Mouse (Mus musculus) kidney, postnatal 36 days (tissue): ENCODE results near the gene Eif4e1b.

Experiments
- DNase-seq, 2 experiments: peaks; one replicate each; pipeline ENCODE4 v3.0.0; 2021 to 2022; ENCODE audit warnings: mixed read lengths in 2 of 2

Eif4e1b gene

DNA sequence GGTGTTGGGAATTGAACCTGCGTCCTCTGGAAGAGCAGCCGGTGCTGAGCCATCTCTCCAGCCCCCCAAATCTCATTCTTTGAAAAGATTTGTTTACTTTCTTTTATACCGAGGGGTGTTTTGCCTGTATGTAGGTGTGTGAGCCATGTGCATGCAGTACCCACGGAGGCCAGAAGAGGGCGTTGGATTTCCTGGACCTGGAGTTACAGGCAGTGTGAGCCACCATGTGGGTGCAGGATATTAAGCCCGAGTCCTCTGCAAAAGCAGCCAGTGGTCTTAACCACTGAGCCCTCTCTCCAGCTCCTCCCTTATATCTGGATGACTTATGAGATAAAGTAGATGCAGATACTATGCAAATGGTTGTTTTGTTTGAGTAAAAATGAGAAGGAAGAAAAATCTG lies 19.2 kb downstream of the Eif4e1b start:
- no peak for DNase-seq

DNA sequence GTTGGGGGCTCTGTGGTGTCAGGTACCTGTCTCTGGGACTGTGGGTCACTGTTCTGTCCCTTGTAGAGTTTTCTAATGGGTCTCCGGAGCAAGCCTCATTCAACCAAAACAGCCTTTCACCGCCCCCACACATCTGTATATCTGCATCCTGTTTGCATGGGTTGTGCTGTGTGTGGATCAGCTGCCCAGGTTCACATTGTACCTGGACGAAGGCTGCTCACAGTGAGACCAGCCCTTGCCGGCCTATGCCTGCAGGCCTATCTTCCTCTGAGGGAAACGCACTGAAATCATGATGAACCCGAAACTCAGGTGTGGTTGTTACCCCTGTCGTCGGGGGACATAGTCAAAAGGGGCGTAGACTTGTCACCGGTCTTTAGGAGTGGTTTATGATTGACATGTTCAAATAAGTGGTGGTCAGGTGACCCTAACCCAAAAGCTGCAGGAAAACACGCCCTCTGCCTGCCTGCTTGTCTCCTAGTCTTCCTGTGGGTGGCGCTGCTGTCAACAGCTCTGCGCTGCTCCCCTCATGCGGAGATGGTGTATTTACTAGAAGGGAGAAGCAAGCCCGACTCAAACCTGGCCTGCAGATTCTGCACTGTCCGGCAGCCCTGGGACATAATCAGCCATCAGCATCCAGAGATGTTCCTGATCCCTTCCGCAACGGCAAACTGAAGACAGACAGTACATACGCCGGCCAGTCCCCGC lies 21.5 kb downstream of the Eif4e1b start:
- DNase-seq, result no peak

DNA sequence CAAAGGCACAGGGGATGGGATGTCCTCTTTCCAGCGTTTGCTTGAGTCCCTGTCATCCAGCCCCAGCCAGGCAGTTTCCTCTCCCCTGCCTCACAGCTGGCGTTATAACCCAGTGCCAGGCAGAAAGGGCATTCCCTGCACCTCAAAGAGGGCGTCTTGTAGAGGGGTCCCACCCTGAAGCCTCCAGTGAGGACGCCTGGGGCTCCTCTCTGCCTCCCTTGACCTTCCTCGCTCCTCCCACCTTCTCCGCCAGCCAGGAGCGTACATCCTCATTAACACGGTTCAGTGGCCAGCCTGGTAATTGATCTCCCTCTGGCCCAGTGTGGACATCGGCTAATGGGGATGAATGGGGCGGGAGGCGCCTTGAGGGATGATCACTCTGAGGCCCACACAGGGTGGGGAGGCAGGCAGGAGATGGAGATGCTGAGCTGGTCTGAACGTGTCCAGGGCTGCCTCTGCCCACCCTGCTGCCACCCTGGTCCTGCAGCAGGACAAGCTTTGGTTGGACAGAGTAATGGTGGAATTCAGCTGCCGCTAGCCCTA lies 22.7 kb downstream of the Eif4e1b start:
- no peak for DNase-seq

DNA sequence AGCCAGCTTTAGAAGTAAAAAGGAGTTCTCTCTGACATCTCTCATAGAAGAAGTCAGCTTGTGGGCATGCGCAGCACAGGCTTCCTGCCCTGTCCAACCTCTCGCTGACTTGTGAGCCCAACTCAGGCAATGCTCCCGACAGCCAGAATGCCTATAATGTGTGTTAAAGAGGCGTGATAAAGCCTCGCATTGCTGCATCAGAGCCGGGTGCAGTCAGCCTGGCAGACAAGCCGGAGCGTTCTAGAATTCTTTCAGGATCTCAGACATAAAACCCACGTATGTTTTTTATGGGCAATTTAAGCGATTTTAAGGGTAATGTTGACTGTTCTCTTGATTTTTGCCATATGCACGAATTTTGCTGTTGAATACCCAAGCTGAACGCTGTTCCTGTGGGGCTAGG lies 24.3 kb downstream of the Eif4e1b start:
- DNase-seq, result no peak

DNA sequence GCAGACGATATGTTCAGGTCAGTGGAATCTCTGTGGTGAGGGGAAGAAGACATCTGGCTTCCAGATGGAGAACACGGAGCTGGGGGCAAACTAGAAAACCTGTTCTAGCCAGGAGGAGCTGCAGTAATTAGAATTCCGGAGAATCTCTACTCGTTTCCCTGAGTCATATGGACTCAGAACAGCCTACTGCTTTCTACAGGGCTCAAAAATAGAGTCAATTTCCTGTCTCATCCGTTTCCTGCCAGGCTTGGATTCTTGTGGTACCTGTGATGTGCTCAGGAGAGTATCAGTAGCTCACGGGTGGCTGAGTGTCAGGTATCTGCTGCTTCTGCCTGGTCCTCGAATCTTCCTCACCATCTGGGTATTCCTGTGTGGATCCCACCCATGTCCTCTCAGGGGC lies 27.7 kb downstream of the Eif4e1b start:
- no peak for DNase-seq

DNA sequence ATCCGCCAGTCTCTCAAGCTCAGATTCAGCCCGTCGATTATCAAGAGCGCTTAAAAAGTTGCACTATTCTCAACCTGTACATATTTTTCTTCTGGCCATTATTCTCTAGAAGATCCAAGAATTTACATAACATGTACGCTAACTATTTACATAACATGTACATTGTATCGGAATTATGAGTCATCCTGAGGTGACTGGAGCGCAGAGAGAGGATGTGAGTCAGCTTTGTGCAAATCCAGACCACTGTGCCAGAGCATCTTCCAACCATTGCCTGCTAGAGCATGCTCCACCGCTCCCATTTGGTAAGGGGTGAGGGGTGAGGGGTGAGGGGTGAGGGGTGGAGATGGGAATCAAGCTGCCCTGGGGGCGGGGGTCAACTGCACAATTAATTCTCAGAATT lies 29.6 kb downstream of the Eif4e1b start:
- DNase-seq, result no peak

DNA sequence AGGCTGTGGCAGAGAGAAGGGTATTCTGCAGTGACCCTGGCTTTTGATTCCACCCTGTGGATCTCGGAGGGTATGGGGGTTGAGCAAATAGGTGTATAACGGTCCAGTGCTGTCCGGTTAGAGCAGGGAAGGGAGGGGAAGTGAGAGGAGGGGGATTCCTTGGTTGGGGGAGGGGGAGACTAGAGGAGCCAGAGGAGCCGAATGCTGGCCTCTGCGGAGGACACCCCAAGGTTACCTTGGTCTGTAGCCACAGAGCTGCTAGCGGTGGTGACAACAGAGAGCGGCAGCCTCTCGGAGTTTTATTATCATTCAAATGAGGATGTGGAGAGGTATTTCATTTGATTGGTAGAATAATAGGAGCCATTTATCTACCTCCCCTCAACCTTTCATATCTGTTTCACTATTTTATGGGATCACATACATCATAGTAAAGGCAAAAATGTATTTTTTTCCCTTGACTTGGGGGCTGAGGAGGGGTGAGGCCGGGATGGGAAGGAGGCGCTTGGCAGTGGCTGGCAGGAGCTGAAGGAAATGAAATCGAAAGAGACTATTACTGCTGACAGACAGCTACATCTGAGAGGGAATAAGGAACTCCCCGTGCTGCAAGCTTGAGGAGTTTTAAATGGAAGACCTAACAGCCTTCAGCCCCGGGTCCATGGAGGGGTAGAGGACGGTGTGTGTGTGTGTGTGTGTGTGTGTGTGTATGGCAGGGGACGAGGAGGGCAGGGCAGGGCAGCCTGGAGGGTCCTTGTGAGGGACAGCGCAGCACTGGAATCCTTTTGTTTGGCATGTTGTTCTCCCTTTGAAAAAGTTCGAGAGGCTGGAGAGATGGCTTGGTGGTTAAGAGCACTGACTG lies 34.8 kb downstream of the Eif4e1b start:
- no peak for DNase-seq

DNA sequence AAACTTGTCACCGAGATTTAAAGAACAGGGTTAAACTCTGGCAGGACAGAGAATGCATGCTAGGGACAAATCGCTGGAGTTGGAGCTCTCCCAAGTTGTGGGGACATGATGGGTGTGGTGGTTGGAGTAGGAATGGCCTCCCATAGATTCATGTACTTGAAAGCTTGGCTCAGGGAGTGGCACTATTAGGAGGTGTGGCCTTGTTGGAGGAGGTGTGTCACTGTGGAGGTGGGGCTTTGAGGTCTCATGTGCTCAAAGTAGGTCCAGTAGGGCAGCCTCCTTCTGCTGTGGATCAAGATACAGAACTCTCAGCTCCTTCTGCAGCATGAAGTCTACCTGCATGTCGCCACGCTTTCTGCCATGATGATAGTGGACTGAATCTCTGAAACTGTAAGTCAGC lies 37.3 kb downstream of the Eif4e1b start:
- DNase-seq, result no peak

DNA sequence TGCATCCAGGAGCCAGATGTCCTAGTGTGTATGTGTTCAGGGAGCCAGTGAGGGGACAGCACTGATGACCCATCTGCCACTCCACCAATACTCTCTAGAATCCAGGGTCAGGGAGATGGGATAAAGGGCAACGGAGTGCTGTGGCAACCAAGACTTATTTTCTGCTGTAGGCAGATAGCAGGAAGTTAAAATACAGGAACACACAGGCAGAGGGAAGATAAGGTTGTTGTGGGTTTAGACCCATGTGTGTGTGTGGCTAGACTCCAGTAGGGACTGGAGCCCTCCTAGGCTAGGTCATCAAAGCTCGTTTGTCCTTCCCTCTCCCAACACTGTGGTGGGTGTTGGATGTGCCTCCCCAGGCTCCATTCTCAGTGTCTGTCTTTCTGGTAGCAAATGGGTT lies 38.1 kb downstream of the Eif4e1b start:
- DNase-seq, result no peak

DNA sequence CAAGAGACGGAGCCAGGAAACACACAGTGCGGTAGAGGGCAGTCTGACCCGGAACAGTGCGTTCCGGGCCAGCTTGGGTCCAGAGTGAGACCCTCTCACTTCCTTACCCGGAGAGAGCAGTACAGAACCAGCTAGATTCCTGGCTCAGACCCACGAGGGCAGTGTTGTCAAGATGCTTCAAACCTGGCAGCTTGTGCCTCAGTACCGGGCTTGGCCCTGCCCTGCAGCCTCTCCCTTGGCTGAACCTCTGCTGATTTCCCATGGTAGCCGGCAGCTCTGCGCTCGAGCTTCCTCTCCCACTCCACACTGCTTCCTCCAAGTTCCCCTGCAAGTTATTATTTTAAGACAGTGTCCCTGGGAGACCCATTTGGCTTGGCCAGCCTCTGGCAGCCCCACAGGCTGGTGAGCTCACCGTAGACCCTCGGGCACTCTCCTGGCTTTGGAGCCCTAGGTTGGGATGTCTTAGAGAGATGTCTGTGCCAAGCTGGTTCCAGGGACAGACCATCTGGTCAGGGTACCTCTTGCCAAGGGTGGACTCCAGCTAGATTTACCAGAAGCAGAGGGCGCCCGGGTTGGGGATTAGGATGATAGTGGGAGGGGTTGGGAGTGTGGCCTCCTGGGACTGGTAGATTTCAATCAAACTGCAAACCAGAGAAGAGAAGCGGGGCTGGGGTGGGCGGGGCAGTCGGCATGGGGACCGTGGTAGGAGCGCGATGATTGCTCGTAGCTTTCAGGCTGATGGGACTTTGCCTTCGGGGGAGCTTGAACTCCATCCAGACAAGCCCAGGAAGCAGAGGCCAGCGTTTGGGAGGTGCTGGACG lies 40.5 kb downstream of the Eif4e1b start:
- peak in 1 of 2 experiments; percentile 49 for DNase-seq

DNA sequence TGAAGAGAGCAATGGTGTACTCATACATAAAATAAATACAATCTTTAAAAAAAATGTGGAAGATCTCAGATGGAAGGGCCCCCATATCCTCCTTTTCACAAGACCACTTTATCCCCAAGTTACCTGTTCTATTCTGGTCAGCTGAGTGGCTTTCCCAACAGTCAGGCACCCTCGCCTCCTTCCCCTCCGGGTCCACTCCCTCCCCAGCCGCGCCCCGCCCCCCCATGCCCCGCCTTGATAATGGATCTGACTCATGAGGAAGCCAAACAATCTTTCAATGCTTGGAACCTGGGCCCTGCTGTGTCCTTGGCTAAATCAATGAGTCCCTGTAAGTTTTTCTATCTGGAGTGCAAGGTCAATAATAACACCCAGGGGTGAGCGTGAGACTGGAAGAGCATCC lies 44.2 kb downstream of the Eif4e1b start:
- no peak for DNase-seq

DNA sequence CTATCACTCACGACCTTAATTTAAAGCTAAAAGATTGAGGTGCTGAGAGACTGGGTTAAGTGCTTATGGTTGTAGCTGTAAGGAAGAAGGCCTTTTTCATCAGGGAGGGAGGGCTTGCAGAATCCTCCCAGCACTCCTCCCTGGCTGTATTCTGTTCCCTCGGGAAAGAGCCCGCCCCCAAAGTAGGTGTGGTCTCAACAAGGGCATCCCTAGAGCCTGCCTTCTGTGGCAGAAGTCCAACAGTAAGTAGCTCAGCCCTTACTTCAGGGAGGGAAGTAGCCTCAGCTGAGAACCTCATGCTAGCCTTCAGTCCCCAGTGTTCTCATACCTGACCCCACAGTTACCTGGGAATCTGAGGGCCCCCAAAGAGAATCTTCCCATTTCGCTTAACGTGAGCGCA lies 44.7 kb downstream of the Eif4e1b start:
- peak; percentile 25 to 59 for DNase-seq

DNA sequence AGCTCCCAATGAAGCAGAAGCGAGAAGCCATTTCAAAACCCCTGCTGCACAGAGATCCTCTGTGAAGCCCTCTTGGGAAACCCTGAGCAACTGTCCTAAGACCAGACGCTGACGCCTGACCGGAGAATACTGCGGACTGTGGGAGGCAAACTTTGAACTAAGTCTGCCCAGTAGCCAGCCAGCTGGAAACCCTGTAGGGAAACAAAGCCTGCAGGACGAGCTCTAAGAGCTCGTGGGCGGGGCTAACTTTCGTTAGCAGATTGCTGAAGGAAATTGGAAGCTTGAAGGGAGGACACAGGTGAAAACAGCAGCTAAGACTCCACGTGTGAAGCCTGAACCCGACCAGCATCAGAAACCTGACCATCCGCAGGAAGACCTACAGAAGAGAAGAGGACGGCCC lies 45.7 kb downstream of the Eif4e1b start:
- peak; percentile 52 to 73 for DNase-seq

DNA sequence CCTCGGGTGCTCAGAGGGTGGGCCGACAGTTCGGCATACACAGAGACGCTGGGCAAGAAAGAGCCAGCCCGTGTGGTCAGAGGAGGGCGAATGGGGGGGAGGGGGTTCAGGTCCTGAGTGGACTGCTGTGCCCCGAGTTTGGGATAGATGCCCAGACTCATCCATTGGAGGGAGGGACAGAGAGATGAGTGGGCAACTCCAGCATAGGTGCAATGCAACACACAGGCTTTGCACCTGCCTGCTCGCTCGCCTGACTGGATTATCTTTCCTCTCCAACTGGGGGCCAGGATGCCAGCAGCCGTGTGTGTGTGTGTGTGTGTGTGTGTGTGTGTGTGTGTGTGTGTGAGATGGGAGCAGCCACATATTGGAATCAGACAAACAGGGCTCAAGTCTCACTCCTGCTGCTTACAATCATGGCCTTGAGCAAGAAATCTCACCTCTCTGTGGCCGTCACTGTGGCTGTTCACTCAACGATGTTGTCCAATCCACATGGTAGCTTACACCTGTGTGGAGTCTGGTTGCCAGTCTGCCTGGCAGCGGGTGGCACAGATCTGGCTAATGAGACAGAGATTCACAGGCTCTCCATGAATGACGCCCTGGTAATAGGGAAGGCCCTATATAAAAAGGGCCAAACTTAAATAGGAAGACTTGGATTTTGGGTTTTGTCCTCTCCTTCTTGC lies 52.7 kb downstream of the Eif4e1b start:
- no peak for DNase-seq

DNA sequence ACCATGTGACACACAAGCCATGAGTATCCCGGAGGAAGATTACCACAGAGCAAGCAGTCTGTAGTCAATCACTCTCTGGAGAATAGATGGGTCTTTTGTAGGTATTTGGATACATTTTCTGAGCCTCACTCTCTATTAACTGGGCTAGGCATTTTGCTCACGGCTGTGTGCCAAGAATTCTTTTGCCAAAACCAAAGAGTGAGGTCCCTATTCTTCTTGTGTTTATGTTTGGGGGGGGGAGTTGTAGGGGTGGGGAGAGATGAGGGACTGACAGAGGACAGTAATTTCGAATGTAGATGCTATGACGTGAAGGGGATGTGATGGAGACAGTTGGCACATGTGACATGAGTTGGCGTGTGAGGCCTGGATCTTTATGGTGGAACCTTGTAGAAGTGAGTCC lies 53.3 kb downstream of the Eif4e1b start:
- no peak for DNase-seq

DNA sequence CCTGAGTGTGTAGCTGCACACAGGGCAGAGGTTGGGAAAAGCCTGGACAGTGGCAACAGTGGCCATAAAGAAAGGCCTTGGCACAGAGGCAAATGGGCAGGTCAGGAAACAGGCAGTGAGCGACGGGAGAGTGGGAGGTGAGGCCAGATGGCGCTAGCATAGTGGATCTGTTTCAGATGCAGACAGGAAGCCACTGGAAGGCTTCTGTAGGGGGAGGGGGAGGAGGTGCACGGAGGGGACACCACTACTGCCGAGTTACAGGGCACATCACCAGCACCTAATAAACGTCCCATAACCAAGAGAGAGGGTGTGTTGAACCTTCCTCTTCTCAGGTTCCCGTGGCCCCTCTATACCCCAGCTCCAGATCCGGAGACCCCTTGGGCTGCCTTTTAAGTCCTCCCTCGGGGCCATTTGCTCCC lies 53.7 kb downstream of the Eif4e1b start:
- no peak for DNase-seq
